Mouse (Mus musculus) gastrocnemius, adult 18-20 months (tissue): ENCODE measurements around the gene Churc1. TPM values are rescaled to one million over a fixed set of nuclear protein-coding genes. Genes with fewer than 3 reads are reported as not detected.
"Not testable (repeated sequence)": the region's sequence is repeated elsewhere in the genome, so short reads cannot be mapped to it uniquely, and the experiment has no call there.

ENCODE experiments used
- DNase-seq: peaks from one replicate; pipeline ENCODE4 v3.0.0; 2021; ENCODE audit warnings: low spot score
- total RNA-seq, 2 experiments: library from RNA; stranded (reverse); gene quantifications; 2 replicates each; pipeline ENCODE4 v1.2.3; 2021

The Churc1 gene
- total RNA-seq, 2 experiments from 2014 or later: 56.7 to 60.1 TPM

- DNase-seq: no peak
Observed at GRCm38 (mm10) chr12:76790446-76791084, 25.2 kb downstream of the Churc1 start.

- not testable (repeated sequence) for DNase-seq
Observed at GRCm38 (mm10) chr12:76792540-76792939, 27.2 kb downstream of the Churc1 start.

GRCm38 (mm10) chr12:76795350-76795749, 30.0 kb downstream of the Churc1 start, which contains the start of gene Gpx2:
Gpx2 (minus strand) TSS chr12:76795554.
- no peak for DNase-seq

GRCm38 (mm10) chr12:76796938-76797539, 31.7 kb downstream of the Churc1 start:
- no peak for DNase-seq

GRCm38 (mm10) chr12:76798008-76798720, 32.8 kb downstream of the Churc1 start:
- no peak for DNase-seq

GRCm38 (mm10) chr12:76803028-76803427, 37.7 kb downstream of the Churc1 start:
- DNase-seq: no peak

GRCm38 (mm10) chr12:76803700-76804252, 38.4 kb downstream of the Churc1 start:
- DNase-seq: peak; percentile 43

GRCm38 (mm10) chr12:76805056-76805811, 39.9 kb downstream of the Churc1 start:
- no peak for DNase-seq

- no peak for DNase-seq
Observed at GRCm38 (mm10) chr12:76807796-76808195, 42.5 kb downstream of the Churc1 start.

- DNase-seq: no peak
Observed at GRCm38 (mm10) chr12:76810491-76810890, 45.2 kb downstream of the Churc1 start.

- no peak for DNase-seq
Observed at GRCm38 (mm10) chr12:76811006-76811405, 45.7 kb downstream of the Churc1 start.

GRCm38 (mm10) chr12:76813543-76813942, 48.2 kb downstream of the Churc1 start:
- no peak for DNase-seq

GRCm38 (mm10) chr12:76814120-76814519, 48.8 kb downstream of the Churc1 start:
- no peak for DNase-seq

GRCm38 (mm10) chr12:76816720-76817119, 51.4 kb downstream of the Churc1 start:
- DNase-seq: no peak

- no peak for DNase-seq
Observed at GRCm38 (mm10) chr12:76817176-76817575, 51.8 kb downstream of the Churc1 start.

- DNase-seq: no peak
Observed at GRCm38 (mm10) chr12:76818120-76818519, 52.8 kb downstream of the Churc1 start.

- DNase-seq: no peak
Observed at GRCm38 (mm10) chr12:76818908-76819307, 53.6 kb downstream of the Churc1 start.

- DNase-seq: peak; percentile 22
Observed at GRCm38 (mm10) chr12:76819816-76820215, 54.5 kb downstream of the Churc1 start.

GRCm38 (mm10) chr12:76820615-76821014, 55.3 kb downstream of the Churc1 start:
- no peak for DNase-seq

- no peak for DNase-seq
Observed at GRCm38 (mm10) chr12:76822002-76822650, 56.8 kb downstream of the Churc1 start.

GRCm38 (mm10) chr12:76822651-76823041, 57.3 kb downstream of the Churc1 start, which contains the start of gene Rab15:
Rab15 (minus strand) TSS chr12:76822908.
- DNase-seq: no peak
